Mouse (Mus musculus) spleen, adult 2 months (tissue): ENCODE data around the gene St6galnac4. TPM values are rescaled to one million over a fixed set of nuclear protein-coding genes. Genes with fewer than 3 reads are reported as not detected.

Experiments used
- DNase-seq, 2 experiments: peaks; one replicate each; pipeline versions ENCODE4 v3.0.0 to v3.0.0-alpha.2; 2012 to 2021; ENCODE audit warnings: low spot score in 2 of 2, low read depth in 1 of 2
- H3K27ac ChIP-seq: fragments of 200-500 bp; 2 replicates; pipeline ENCODE4 v1.5.1; 2012; ENCODE audit warnings: low read length, inconsistent platforms; ENCODE audit not compliant: insufficient read depth
- H3K27me3 ChIP-seq: fragments of 200-500 bp; 2 replicates; pipeline ENCODE4 v1.6.1; 2012; ENCODE audit warnings: mild to moderate bottlenecking, moderate library complexity, low read length, inconsistent platforms; ENCODE audit not compliant: control insufficient read depth, insufficient read depth
- H3K36me3 ChIP-seq: fragments of 200-500 bp; 2 replicates; pipeline ENCODE4 v1.6.1; 2012; ENCODE audit warnings: mild to moderate bottlenecking, low read length, inconsistent platforms; ENCODE audit not compliant: control insufficient read depth, insufficient read depth
- H3K4me1 ChIP-seq: fragments of 200-500 bp; 2 replicates; pipeline ENCODE4 v1.6.1; 2011; ENCODE audit warnings: inconsistent platforms; ENCODE audit not compliant: control insufficient read depth, insufficient read depth, insufficient read length
- H3K4me3 ChIP-seq: fragments of 200-500 bp; 2 replicates; pipeline ENCODE4 v1.5.1; 2011; ENCODE audit warnings: mild to moderate bottlenecking, inconsistent platforms; ENCODE audit not compliant: insufficient read depth, insufficient read length; ENCODE audit errors: extremely low read depth
- CTCF ChIP-seq: fragments of 200-500 bp; IDR thresholded peaks from 2 replicates; pipeline ENCODE4 v1.5.1; 2011; ENCODE audit warnings: mild to moderate bottlenecking, inconsistent platforms; ENCODE audit not compliant: insufficient read depth, insufficient read length, insufficient replicate concordance; ENCODE audit errors: extremely low read depth
- POLR2A ChIP-seq: fragments of 200-500 bp; IDR thresholded peaks from 2 replicates; pipeline ENCODE4 v1.6.1; 2011; ENCODE audit warnings: low read depth, low read length, inconsistent platforms
- WGBS: fragments of 180-500 bp; shearing (Covaris S2); methylation state at CpG from one replicate; pipeline ENCODE4 v1.1.7; 2018; 5-methylcytosine and 5-hydroxymethylcytosine counted together
- polyA plus RNA-seq: library from polyadenylated mRNA; depleted of rRNA; stranded (reverse); fragments of >200 nt; gene quantifications from 2 replicates; pipeline ENCODE4 v1.2.3, GENCODE M21; 2012

The St6galnac4 gene
- polyA plus RNA-seq, 1 experiment = 34.2 TPM

- Histone ChIP-seq H3K4me3 (no peak overlapping the region), H3K36me3 (peaks cover 44% of the 10 kb centered on the region), H3K4me1 (peaks cover 2% of the 10 kb centered on the region; the same call in 1 of the 2 replicates), H3K27me3 (no peaks in the 10 kb centered on the region), H3K27ac (no peak overlapping the region)
- TF ChIP-seq CTCF (no peak), POLR2A (no peak)
- WGBS = 61% methylated on average over 5 of the region's 5 CpGs
- no peak for DNase-seq
Measured at GRCm38 (mm10) chr2:32568149-32568548, 18.7 kb upstream of the St6galnac4 start.

- Histone ChIP-seq H3K27me3 (no peaks in the 10 kb centered on the region), H3K27ac (no peak overlapping the region), H3K36me3 (peaks cover 40% of the 10 kb centered on the region), H3K4me3 (no peak overlapping the region), H3K4me1 (peaks cover 2% of the 10 kb centered on the region; the same call in 1 of the 2 replicates)
- WGBS = 85% methylated on average over 3 of the region's 3 CpGs
- no peak for DNase-seq
- TF ChIP-seq POLR2A (no peak), CTCF (no peak)
Measured at GRCm38 (mm10) chr2:32568941-32569340, 18.0 kb upstream of the St6galnac4 start.

- peak; percentile 87 to 90 for DNase-seq
- peaks cover 5% of the 10 kb centered on the region; the same call in 1 of the 2 replicates for H3K4me1 ChIP-seq
- peak within 1 kb of the TSS; percentile 74 for H3K27ac ChIP-seq
- no peaks in the 10 kb centered on the region for H3K27me3 ChIP-seq
- peaks cover 28% of the 10 kb centered on the region for H3K36me3 ChIP-seq
- WGBS = under 1% methylated on average over 36 of the region's 36 CpGs
- TF ChIP-seq POLR2A (peak; percentile 91), CTCF (no peak)
- peak within 1 kb of the TSS; percentile 99 for H3K4me3 ChIP-seq
Measured at GRCm38 (mm10) chr2:32570698-32571494, 16.0 kb upstream of the St6galnac4 start, which contains the start of gene Dpm2. Dpm2 (plus strand) TSS chr2:32570858.

- TF ChIP-seq POLR2A (no peak), CTCF (no peak)
- no peak overlapping the region for H3K4me3 ChIP-seq
- 92% methylated on average over 11 of the region's 11 CpGs for WGBS
Measured at GRCm38 (mm10) chr2:32572196-32572595, 14.7 kb upstream of the St6galnac4 start.

GRCm38 (mm10) chr2:32574497-32574896, 12.4 kb upstream of the St6galnac4 start, which contains the start of gene Pip5kl1:
Pip5kl1 (plus strand) TSS chr2:32574797.
- H3K27ac ChIP-seq = no peak within 1 kb of the TSS
- peak within 1 kb of the TSS; percentile 34; the same call in 1 of the 2 replicates for H3K4me3 ChIP-seq
- peaks cover 7% of the 10 kb centered on the region for H3K36me3 ChIP-seq
- no peaks in the 10 kb centered on the region for H3K27me3 ChIP-seq
- H3K4me1 ChIP-seq = peaks cover 5% of the 10 kb centered on the region; the same call in 1 of the 2 replicates
- TF ChIP-seq CTCF (no peak), POLR2A (no peak)
- WGBS = 84% methylated on average over 6 of the region's 6 CpGs
- no peak for DNase-seq

More at GRCm38 (mm10) chr2:32572196-32572595, 14.7 kb upstream of the St6galnac4 start:
- DNase-seq = no peak
- Histone ChIP-seq H3K27ac (no peak overlapping the region), H3K36me3 (peaks cover 18% of the 10 kb centered on the region), H3K27me3 (no peaks in the 10 kb centered on the region), H3K4me1 (peaks cover 5% of the 10 kb centered on the region; the same call in 1 of the 2 replicates)

GRCm38 (mm10) chr2:32574901-32575585, 11.9 kb upstream of the St6galnac4 start:
- Histone ChIP-seq H3K27me3 (no peaks in the 10 kb centered on the region), H3K4me1 (peaks cover 5% of the 10 kb centered on the region; the same call in 1 of the 2 replicates), H3K4me3 (peak overlapping the region; percentile 34; the same call in 1 of the 2 replicates), H3K36me3 (peaks cover 7% of the 10 kb centered on the region), H3K27ac (no peak overlapping the region)
- TF ChIP-seq POLR2A = no peak
- TF ChIP-seq CTCF = peak; percentile 68; the same call in 1 of the 2 replicates
- peak; percentile 50 to 61 for DNase-seq
- 6% methylated on average over 26 of the region's 26 CpGs for WGBS

- 22% methylated on average over 28 of the region's 28 CpGs for WGBS
Measured at GRCm38 (mm10) chr2:32575586-32576160, 11.2 kb upstream of the St6galnac4 start, which contains the start of gene 9430097D07Rik. 9430097D07Rik (minus strand) TSS chr2:32575684.

More at GRCm38 (mm10) chr2:32575586-32576160, 11.2 kb upstream of the St6galnac4 start, which contains the start of gene 9430097D07Rik:
- no peak for DNase-seq
- TF ChIP-seq CTCF (no peak), POLR2A (no peak)
- no peaks in the 10 kb centered on the region for H3K27me3 ChIP-seq
- peak within 1 kb of the TSS; percentile 34; the same call in 1 of the 2 replicates for H3K4me3 ChIP-seq
- H3K4me1 ChIP-seq = peaks cover 5% of the 10 kb centered on the region; the same call in 1 of the 2 replicates
- H3K27ac ChIP-seq = no peak within 1 kb of the TSS
- H3K36me3 ChIP-seq = peaks cover 7% of the 10 kb centered on the region
